Mouse (Mus musculus) erythroblast, embryonic 14.5 days (primary cell): ENCODE data around the gene Grm8.

ENCODE experiments used
- GATA1 ChIP-seq: IDR thresholded peaks from 2 replicates; pipeline ENCODE4 v1.6.1; 2012; ENCODE audit warnings: low read length, inconsistent platforms, mixed read lengths
- TAL1 ChIP-seq: IDR thresholded peaks from 3 replicates; pipeline ENCODE4 v1.6.1; 2012; ENCODE audit warnings: low read length, inconsistent platforms, mixed read lengths

GRCm38 (mm10) chr6:27968859-27969258 lies 166.1 kb downstream of the Grm8 start:
- no peak for TF ChIP-seq GATA1
- no peak for TF ChIP-seq TAL1
